Mouse (Mus musculus) erythroblast, embryonic 14.5 days (primary cell): ENCODE results near the gene Cog5.

ENCODE experiments used
- GATA1 ChIP-seq: IDR thresholded peaks from 2 replicates; pipeline ENCODE4 v1.6.1; 2012; ENCODE audit warnings: low read length, inconsistent platforms, mixed read lengths
- TAL1 ChIP-seq: IDR thresholded peaks from 3 replicates; pipeline ENCODE4 v1.6.1; 2012; ENCODE audit warnings: low read length, inconsistent platforms, mixed read lengths

DNA sequence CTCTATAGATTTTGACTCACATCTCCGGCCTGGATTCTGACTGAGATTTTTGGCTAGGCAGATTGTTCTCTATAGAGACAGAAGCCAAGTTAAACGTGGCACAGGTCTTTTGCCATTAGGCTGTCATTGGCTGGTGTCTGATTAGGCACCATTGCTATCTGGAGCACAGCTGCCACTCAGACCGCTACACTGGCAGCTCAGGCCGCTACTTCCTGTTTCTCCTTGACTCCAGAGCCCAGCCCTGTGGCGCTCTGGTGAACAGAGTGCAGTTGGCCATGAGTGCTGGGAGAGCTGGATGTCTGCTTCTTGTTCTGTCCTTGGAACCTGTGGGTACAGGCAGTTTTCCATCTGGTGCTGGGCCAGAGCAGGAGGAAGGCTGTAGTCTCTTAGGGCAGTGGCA lies 262.6 kb downstream of the Cog5 start:
- no peak for TF ChIP-seq GATA1
- TF ChIP-seq TAL1 = no peak
